Mouse (Mus musculus) intestine, embryonic 15.5 days (tissue): ENCODE results near the gene Ush2a. TPM values are rescaled to one million over a fixed set of nuclear protein-coding genes. Genes with fewer than 3 reads are reported as not detected.
A peak's percentile ranks its signal among the peaks of the same experiment; 100 is the strongest.

Experiments used
- ATAC-seq: fragments of 200-750 bp; cut with Nextera tagmentation; 2 replicates; pipeline ENCODE4 v1.8.0; 2017; ENCODE audit warnings: moderate TSS enrichment, moderate library complexity
- H3K27ac ChIP-seq: fragments of 300-500 bp; sonication (generic); 2 replicates; pipeline ENCODE4 v1.5.1; 2015; ENCODE audit warnings: mild to moderate bottlenecking, inconsistent platforms
- H3K27me3 ChIP-seq: fragments of 300-500 bp; sonication (generic); replicated peaks from 2 replicates; pipeline ENCODE4 v1.6.1; 2015; ENCODE audit warnings: inconsistent platforms
- H3K36me3 ChIP-seq: fragments of 300-500 bp; sonication (generic); 2 replicates; pipeline ENCODE4 v1.6.1; 2015; ENCODE audit warnings: inconsistent platforms
- H3K4me1 ChIP-seq: fragments of 300-500 bp; sonication (generic); replicated peaks from 2 replicates; pipeline ENCODE4 v1.6.1; 2015; ENCODE audit warnings: inconsistent platforms
- H3K4me2 ChIP-seq: fragments of 300-500 bp; sonication (generic); replicated peaks from 2 replicates; pipeline ENCODE4 v1.6.1; 2015; ENCODE audit warnings: mild to moderate bottlenecking, inconsistent platforms
- H3K4me3 ChIP-seq: fragments of 300-500 bp; sonication (generic); replicated peaks from 2 replicates; pipeline ENCODE4 v1.5.1; 2015; ENCODE audit warnings: inconsistent platforms
- H3K9ac ChIP-seq: fragments of 300-500 bp; sonication (generic); 2 replicates; pipeline ENCODE4 v1.6.1; 2015; ENCODE audit warnings: inconsistent platforms
- H3K9me3 ChIP-seq: fragments of 300-500 bp; sonication (generic); 2 replicates; pipeline ENCODE4 v1.6.1; 2016; ENCODE audit warnings: inconsistent platforms
- WGBS: fragments of 180-500 bp; shearing (Covaris S2); methylation state at CpG from one replicate; pipeline ENCODE4 v1.1.7; 2015; 5-methylcytosine and 5-hydroxymethylcytosine counted together
- polyA plus RNA-seq: library from polyadenylated mRNA; unstranded; fragments of >200 nt; fragmentation: Nextera tagmentation; extraction: Ambion mirVana; gene quantifications from 2 replicates; pipeline ENCODE4 v1.2.1, GENCODE M21; 2015

Ush2a gene
- polyA plus RNA-seq, 1 experiment from 2014 or later = 0.04 TPM

DNA sequence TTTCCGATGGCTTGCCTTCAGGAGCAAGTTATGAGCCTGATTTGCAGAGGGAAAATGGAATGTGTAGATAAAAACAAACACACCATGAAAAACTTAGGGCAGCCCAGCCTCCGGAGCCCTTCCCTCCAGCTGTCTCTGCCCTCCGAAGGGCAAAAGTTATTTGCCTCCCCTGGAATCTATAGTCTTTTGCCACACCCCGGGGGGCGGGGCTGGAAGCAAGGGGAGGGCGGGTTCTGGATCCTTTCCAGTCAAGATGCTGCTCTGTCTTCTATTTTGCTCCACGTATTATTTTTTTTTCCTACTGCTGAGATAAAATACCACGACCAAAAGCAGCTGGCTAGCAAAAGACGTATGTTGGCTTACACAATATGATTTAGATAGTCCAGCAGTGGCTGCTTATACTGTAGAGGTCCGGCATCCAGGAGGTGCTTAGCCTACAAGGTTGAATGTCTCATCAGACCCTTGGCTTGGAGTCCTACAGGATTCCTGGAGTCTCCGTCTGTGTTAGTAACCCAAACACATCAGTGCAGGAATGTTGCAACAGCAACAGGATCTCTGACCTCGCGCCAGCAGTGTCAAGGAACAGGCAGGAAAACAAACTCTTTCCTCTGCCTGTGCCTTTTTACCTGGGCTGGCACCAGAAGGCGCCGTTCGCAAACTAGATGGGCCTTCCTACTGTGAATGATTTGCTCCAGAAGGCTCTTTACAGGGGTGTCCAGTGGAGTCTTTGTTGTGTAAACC, 751.2 kb downstream of the Ush2a start:
- Histone ChIP-seq H3K4me1 (peaks cover 16% of the 10 kb centered on the region), H3K27ac (no peak overlapping the region; the same call in 1 of the 2 replicates), H3K36me3 (no peaks in the 10 kb centered on the region), H3K9ac (no peak overlapping the region), H3K4me3 (peak overlapping the region; percentile 2), H3K4me2 (peak overlapping the region; percentile 54), H3K27me3 (no peaks in the 10 kb centered on the region), H3K9me3 (no peaks in the 10 kb centered on the region)
- ATAC-seq = peak; percentile 77
- WGBS = 3% methylated on average over 16 of the region's 16 CpGs

DNA sequence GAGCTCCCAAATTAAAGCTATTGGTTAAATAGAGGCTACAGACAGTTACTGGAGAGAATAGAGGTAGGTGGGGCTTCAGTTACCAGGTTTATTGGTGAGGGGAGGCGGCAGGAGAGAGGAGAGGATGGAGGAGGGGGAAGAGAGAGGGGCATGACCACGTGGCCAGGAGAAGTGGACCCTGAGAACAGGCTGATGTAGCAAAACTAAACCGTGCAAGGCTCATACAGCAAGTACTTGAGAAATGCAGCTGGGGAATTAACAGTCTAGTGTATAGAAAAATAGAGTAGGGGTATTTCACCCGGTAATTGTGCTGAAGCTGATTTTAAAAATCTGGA, 751.7 kb downstream of the Ush2a start:
- peak; percentile 6; the same call in 1 of the 2 replicates for ATAC-seq
- 7% methylated on average over 4 of the region's 4 CpGs for WGBS
- Histone ChIP-seq H3K36me3 (no peaks in the 10 kb centered on the region), H3K4me2 (peak overlapping the region; percentile 54), H3K9ac (no peak overlapping the region), H3K9me3 (no peaks in the 10 kb centered on the region), H3K27me3 (no peaks in the 10 kb centered on the region), H3K4me3 (no peak overlapping the region), H3K4me1 (peaks cover 16% of the 10 kb centered on the region), H3K27ac (no peak overlapping the region; the same call in 1 of the 2 replicates)
